Mouse (Mus musculus): ENCODE results near the gene Mre11a.

Mre11a gene

DNA sequence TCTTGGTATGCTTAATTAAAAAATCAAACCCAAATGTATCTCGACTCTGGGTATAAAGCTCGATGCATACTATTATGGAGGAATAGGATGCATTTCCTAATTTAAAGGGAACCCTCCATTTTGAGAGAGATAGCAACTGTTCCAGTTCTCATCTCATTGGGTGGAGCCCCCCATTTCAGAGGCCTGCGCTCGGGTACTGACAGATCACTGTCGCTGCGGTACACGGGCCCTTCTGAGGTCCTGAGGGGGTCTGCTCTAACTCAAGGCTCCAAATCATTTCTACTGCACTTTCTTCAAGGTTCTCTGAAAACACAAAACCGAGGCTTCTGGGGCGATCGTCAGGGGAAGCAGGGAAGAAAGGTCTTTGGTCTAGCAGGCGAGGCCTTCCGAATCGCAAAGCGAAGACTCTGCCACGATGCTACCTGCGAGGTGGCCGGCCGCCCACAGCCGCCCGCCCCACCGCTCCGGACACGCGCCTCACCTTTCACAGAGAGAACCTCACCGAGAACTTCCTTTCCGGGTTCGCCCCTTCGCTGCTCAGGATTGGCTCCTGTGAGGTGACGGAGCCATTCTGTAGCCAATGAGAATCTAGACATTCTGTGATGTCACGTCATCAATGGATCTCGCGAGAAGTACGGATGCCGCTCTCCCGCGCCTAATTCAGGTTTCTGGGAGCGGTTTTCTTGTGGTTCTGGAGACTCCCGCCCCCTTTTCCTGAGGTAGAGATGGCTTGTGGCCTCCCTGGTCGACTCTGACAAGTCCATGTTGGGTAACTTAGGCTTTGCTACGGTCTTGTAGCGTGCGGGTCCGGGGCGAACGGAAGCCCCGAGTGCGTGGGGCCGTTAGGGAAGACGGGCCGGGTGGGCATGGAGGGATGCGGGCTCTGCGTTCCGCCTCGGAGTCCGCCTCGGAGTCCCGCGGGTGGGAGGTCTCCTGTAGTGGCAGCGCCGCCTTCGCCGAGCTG lies at the start of gene Mre11a, which contains the start of gene Ankrd49:
Gene Mre11a, plus strand, starts transcription at position 616 of the 964 bp plus-strand sequence.
Gene Ankrd49, minus strand, starts transcription at position 818 of the 964 bp plus-strand sequence.
- peak; percentile 85 for DNase-seq (ENCODE audit: low spot score)

- no peak for DNase-seq (ENCODE audit: low spot score)
Measured at GRCm38 (mm10) chr9:14739498-14740150, 44.8 kb upstream of the Mre11a start.

DNA sequence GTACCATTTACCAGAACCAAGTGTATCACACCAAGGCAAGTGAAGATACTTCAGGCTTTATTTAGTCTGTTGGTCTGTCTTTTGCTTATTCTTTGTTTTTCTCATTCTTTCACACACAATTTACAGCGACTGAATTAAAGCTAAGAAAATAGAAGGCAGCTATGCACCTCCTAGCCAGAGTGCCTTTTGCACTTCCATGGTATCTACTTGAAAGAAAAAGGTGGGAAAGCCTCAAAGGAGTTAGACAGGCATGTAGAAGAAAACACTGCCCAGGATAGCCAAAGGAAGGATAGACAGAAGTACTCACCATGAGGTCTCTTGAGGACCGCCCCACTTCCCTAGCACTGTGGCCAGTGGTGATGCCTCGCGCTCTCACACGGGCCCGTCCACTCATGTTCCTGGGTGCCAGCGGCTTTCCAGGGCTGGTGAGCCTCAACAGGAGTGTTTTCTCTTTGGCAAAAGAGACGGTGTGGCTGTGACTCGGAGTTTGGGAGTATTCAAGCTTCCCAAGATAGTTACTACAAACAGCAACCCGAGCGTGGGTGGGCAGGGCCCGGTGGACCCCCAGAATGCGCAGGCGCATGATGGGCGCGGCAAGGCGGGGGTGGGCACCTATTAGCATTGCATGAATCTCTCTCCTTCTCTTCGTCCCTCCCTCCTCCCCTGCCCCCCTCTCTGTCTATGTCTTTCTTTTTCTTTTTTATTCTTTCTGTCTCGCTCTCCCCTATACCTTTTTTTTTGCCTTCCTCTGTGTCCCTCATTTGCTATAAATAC lies 44.1 kb upstream of the Mre11a start, which contains the start of gene Piwil4:
Gene Piwil4, minus strand, starts transcription at position 583 of the 774 bp plus-strand sequence.
- DNase-seq (ENCODE audit: low spot score), result no peak

DNA sequence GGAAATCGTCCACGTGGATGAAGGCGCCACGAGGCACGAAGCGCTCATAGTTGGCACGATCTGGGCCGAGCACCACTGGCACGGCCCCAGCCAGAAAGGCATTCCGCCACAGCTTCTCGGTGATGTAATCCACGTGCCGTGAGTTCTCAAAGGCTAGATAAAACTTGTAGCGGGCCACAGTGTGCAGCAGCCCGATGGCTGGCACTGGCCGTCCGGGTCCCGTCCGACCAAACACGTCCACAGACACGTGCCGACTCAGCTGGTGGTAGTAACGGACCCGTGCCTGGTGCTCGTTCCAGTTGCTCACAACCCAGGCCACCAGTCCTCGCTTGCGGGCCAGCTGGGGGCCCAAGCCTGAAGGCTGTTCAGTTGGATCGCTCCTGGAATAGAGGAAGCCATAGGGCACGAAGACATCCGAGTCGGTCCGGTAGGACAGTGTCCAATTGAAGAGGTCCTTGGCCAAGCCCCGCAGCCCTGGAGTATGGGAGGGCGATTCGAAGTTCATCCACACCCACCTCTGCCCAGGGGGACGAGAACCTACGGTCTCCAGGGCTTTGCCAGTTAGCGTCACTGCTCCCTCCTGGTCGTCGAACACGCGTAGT lies 33.5 kb upstream of the Mre11a start:
- DNase-seq (ENCODE audit: low spot score), result no peak

DNA sequence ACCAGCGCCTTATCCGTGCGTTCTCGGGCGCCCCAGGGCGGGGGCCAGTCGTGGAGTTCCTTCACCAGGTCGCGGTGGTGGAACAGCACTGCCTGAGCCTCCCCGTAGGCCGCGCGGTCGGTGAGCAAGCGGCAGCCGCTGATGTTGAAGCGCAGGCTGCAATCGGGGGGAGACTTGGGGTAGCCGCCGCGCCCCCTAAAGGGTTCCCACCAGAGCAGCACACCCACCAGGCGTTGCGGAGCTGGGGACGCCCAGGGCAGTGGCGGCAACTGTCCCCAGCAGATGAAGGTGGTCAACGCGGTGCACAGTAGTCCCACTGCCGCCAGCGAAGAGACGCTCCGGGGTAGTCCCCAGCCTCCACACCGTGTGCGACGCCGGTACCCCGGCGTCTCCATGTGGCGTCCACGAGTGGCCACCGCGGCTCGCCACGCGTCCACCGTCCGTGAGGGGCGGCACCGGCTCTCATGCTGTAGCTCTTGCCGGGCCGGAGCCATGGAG lies 32.9 kb upstream of the Mre11a start:
- DNase-seq (ENCODE audit: low spot score), result peak; percentile 23

DNA sequence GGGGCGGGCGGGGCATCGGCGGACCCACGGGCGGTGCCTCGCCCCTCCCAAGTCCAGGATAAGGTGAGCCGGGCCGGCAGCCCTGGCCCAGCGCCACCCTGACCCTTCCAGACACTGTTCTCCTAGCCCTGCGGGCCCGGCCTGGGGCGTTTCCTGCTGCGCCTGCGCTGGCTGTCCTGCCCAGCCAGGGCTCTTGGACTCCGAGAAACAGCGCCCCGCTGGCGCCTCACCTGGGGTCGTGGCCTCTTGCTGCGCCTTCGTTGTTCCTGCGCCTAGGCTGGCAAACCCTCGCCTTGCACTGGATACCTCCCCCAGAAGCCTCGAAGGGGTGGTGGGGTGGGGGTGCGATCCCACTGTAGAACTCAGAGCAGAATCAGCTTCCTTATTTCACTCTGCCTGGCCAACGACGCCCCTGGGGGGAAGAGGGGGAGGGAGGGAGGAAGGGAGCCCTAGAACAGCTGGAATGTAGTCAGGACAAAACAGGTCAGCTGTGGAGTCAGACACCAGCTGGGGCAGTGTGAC lies 32.4 kb upstream of the Mre11a start, which contains the start of gene Fut4:
Gene Fut4, minus strand, starts transcription at position 393 of the 522 bp plus-strand sequence.
- peak; percentile 52 for DNase-seq (ENCODE audit: low spot score)

DNA sequence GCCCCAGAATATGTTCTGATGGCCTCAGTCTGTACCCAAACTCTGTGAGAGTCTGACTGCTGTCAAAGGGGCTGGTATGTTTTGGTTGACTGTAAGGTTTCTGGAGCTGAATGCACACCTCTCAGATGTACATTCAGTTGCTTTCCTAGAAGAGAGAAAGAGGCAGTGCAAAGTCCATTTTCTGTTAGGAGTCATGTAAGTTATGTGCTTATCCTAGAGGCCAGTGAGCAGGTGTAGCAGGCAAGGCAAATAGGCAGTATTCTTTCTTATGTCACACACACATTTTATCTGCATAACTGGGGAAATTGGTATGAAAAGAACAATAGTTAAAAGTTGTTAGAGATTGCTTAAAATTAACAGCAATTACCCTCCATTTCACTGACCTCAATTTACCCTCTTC lies 30.5 kb upstream of the Mre11a start:
- no peak for DNase-seq (ENCODE audit: low spot score)

GRCm38 (mm10) chr9:14754469-14754868 lies 30.0 kb upstream of the Mre11a start:
- DNase-seq (ENCODE audit: low spot score), result no peak

- no peak for DNase-seq (ENCODE audit: low spot score)
Measured at GRCm38 (mm10) chr9:14758590-14758989, 25.9 kb upstream of the Mre11a start.

DNA sequence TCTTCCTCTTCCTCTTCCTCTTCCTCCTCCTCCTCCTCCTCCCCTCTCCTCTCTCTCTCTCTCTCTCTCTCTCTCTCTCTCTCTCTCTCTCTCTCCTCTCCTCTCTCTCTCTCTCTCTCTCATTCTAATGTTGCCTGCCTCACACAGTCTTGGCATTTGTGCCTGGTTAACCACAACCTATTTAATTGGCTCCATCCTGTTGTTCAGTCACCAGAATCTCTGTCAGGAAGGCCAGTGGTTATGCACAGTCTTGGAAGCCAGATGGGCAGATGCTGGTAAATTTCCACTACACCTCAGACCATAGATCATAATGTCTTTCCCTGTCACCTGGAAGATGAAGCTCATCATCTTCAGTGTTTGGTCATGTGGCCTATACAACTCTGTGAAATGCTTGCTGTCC lies 25.2 kb upstream of the Mre11a start:
- DNase-seq (ENCODE audit: low spot score), result no peak

GRCm38 (mm10) chr9:14764765-14765164 lies 19.7 kb upstream of the Mre11a start:
- peak; percentile 47 for DNase-seq (ENCODE audit: low spot score)

DNA sequence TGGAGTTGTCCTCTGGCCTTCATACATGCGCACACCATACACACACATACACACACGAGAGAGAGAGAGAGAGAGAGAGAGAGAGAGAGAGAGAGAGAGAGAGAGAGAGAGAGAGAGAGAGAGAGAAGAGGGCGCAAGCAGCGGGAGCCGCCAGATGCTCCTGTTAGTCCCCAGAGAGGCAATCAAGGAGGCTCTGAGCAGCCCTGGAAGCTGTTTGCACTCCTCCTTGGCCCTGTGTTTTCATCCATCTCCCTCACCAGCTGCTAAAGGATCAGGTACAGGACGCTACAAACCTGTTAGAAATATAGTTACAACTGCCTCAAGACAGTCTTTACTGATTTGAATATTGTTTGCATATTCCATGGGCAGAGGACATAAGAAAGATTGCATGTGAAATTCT lies 14.6 kb upstream of the Mre11a start:
- no peak for DNase-seq (ENCODE audit: low spot score)

DNA sequence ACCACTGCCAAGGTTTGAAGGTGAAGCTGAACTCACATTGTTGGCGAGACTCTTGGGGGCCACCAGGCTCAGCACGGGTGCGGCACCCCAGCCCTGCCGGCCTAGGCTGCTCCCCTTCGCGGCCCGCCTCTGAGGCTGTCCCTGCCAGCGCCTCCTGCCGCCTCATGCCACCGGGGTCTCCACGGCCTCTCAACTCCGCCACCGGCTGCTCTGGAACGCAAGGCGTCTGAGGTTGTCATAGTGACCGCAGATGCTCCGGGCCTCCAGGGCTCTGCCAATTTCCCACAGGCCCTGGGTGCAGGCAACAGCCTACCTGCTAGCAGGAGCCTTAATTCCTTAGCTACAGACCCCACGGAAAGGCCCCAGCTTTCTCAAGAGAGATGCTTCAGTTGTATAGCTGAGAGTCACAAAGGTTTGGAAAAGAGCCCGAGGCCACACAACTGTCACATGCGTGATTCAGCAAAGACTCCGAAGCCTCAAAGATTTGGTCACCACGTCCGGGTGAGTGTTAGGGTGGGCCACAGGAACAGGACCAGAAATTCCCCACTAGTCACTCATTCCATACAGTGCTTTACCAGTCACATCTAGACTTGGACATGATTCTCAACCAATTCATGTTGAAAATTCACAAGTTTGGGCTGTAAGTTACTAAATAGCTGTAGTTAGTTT lies 13.5 kb upstream of the Mre11a start, which contains the start of gene 1700012B09Rik:
Gene 1700012B09Rik, minus strand, starts transcription at position 228 of the 669 bp plus-strand sequence.
- DNase-seq (ENCODE audit: low spot score), result no peak

DNA sequence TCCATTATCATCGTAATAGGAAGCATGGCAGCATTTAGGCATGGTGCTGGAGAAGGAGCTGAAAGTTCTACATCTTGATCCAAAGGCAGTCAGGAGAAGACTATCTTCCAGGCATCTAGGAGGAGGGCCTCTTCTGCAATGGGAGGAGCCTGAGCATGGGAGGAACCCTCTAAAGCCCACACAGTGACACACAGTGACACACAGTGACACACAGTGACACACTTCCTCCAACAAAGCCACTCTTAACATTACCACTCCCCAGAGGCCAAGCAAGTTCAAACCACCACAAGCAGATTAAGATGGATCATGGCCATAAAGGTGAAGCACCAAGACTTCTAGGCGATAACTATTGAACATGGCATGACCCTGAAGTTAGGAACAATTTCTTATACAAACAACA lies 12.4 kb upstream of the Mre11a start:
- no peak for DNase-seq (ENCODE audit: low spot score)

- no peak for DNase-seq (ENCODE audit: low spot score)
Measured at GRCm38 (mm10) chr9:14773813-14774212, 10.6 kb upstream of the Mre11a start.

DNA sequence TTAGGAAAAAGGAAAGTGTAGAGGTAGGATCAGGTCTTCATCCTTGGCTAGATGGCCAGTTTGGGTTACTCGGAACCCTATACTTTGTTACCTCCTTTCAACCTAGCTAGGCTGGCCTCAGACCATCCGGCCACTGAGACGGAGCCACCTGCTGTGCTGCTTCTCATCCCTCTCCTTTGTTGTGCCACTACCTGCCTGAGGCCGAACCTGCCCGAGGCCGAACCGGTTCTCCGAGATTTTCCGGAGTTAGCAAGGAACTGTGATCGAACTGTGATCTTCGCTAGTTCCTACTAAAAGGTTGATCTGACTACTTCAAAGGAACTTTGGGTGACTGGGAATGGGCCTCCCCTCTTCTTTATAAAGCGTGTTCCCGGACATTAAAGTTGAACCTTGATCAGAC lies 6.1 kb upstream of the Mre11a start:
- peak; percentile 33 for DNase-seq (ENCODE audit: low spot score)

DNA sequence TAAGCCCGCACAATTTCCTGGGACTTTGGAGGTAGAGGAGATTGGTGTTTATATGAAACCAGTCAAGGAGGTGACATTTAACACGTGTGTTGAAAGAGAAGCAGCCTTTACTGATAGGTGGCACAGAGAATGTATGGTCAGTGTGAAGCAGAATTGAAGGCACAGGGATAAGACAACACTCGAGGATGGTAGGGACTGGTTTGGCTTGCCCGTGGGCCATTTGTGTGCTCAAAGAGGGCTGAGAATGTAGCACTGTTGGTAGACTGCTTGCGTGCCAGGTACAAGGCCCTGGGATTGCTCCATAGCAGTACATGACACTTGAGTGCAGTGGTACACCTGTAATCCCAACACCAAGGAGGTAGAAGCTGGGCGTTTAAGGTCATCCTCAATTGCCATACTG lies 2.9 kb downstream of the Mre11a start:
- no peak for DNase-seq (ENCODE audit: low spot score)

GRCm38 (mm10) chr9:14805714-14806113 lies 21.3 kb downstream of the Mre11a start:
- DNase-seq (ENCODE audit: low spot score), result no peak

- DNase-seq (ENCODE audit: low spot score), result no peak
Measured at GRCm38 (mm10) chr9:14806786-14807185, 22.3 kb downstream of the Mre11a start.

DNA sequence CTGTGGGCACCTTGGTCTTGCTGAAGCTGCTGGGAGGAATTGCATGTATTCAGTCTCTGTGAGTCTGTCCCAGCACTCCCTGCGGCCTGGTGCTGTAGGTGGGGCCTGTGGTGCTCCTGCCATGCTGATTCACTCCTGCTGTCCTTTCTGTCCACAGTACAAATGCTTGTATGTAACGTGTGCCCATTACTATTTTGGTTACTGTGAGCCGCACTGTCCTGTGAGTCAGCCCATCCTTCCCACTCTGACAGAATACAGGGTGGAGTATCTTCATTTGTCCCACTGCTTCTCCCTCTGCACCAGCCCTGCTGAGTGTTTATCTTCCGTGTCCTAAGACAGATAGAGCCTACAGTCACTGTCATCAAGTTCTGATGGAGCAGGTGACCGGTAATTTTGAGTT lies 25.7 kb downstream of the Mre11a start:
- no peak for DNase-seq (ENCODE audit: low spot score)

DNA sequence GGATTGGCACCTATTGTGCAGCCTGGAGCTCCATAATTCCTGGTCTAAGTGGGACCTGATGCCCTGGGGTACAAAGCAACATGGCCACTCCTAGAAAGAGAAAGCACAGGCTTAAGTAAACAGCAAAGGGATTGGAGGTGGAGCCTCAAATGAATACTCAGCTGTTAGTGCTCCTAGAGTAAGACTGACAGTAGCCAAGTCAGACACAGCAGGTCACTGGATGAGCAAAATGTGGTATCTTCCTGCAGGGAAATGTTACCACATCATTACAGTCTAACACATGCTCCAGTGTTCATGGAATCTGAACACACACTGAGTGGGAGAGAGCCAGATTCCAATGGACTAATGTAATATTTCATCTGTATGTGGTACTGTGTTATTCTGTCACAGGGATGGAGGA lies 36.9 kb downstream of the Mre11a start:
- no peak for DNase-seq (ENCODE audit: low spot score)

Measured in urinary bladder, postnatal 25 days (tissue).